Mouse (Mus musculus): ENCODE measurements around the gene Ret. TPM values are rescaled to one million over a fixed set of nuclear protein-coding genes. Genes with fewer than 3 reads are reported as not detected.

Gene Ret
- 12.0 and 13.5 TPM in 2 replicates for polyA plus RNA-seq (2015; fragmentation: Nextera tagmentation; extraction: Ambion mirVana)

GRCm38 (mm10) chr6:118197440-118197975, at the start of gene Ret:
TSS of gene Ret (minus strand) at chr6:118197718.
- peak within 1 kb of the TSS; percentile 99 for H3K4me2 ChIP-seq (replicated peaks; ENCODE audit: low read depth)
- peak within 1 kb of the TSS; percentile 54; the same call in 1 of the 2 replicates for H3K27ac ChIP-seq (ENCODE audit: low read depth, low read length)
- peak within 1 kb of the TSS; percentile 37; the same call in 1 of the 2 replicates for H3K9ac ChIP-seq (ENCODE audit: low read depth, low read length)
- 1% methylated on average over 26 of the region's 26 CpGs for WGBS
- H3K36me3 ChIP-seq (ENCODE audit: control insufficient read depth, insufficient read depth), result no peaks in the 10 kb centered on the region
- ATAC-seq, result no peak
- no peak for TF ChIP-seq CTCF (IDR thresholded peaks at IDR 0.05; ENCODE audit: low read depth)
- peak within 1 kb of the TSS; percentile 65 for H3K4me3 ChIP-seq (ENCODE audit: low read depth, low read length)
- H3K9me3 ChIP-seq (ENCODE audit: control insufficient read depth), result no peaks in the 10 kb centered on the region
- H3K27me3 ChIP-seq (replicated peaks; ENCODE audit: control insufficient read depth, insufficient read depth, low read length), result peaks cover 25% of the 10 kb centered on the region; the same call in 1 of the 2 replicates
- H3K4me1 ChIP-seq (replicated peaks; ENCODE audit: control insufficient read depth, insufficient read depth, low read length), result peaks cover 7% of the 10 kb centered on the region; the same call in 1 of the 2 replicates

GRCm38 (mm10) chr6:118247161-118247560, 49.6 kb upstream of the Ret start:
- TF ChIP-seq CTCF (IDR thresholded peaks at IDR 0.05; ENCODE audit: low read depth), result no peak
- Histone ChIP-seq H3K9ac (ENCODE audit: low read depth, low read length) (no peak overlapping the region), H3K9me3 (ENCODE audit: control insufficient read depth) (no peaks in the 10 kb centered on the region), H3K27ac (ENCODE audit: low read depth, low read length) (no peak overlapping the region), H3K4me3 (ENCODE audit: low read depth, low read length) (no peak overlapping the region), H3K27me3 (replicated peaks; ENCODE audit: control insufficient read depth, insufficient read depth, low read length) (no peaks in the 10 kb centered on the region), H3K4me2 (replicated peaks; ENCODE audit: low read depth) (no peak overlapping the region), H3K4me1 (replicated peaks; ENCODE audit: control insufficient read depth, insufficient read depth, low read length) (no peaks in the 10 kb centered on the region), H3K36me3 (ENCODE audit: control insufficient read depth, insufficient read depth) (no peaks in the 10 kb centered on the region)
- ATAC-seq, result no peak
- WGBS, result 81% methylated on average over 6 of the region's 6 CpGs

GRCm38 (mm10) chr6:118244106-118244505, 46.6 kb upstream of the Ret start:
- Histone ChIP-seq H3K9ac (ENCODE audit: low read depth, low read length) (no peak overlapping the region), H3K27me3 (replicated peaks; ENCODE audit: control insufficient read depth, insufficient read depth, low read length) (no peaks in the 10 kb centered on the region), H3K9me3 (ENCODE audit: control insufficient read depth) (no peaks in the 10 kb centered on the region), H3K4me1 (replicated peaks; ENCODE audit: control insufficient read depth, insufficient read depth, low read length) (no peaks in the 10 kb centered on the region), H3K36me3 (ENCODE audit: control insufficient read depth, insufficient read depth) (no peaks in the 10 kb centered on the region), H3K4me3 (ENCODE audit: low read depth, low read length) (no peak overlapping the region), H3K4me2 (replicated peaks; ENCODE audit: low read depth) (no peak overlapping the region), H3K27ac (ENCODE audit: low read depth, low read length) (no peak overlapping the region)
- TF ChIP-seq CTCF (IDR thresholded peaks at IDR 0.05; ENCODE audit: low read depth), result no peak
- WGBS, result 79% methylated on average over 7 of the region's 7 CpGs
- ATAC-seq, result no peak

- H3K27me3 ChIP-seq (replicated peaks; ENCODE audit: control insufficient read depth, insufficient read depth, low read length), result no peaks in the 10 kb centered on the region
- 85% methylated on average over 5 of the region's 5 CpGs for WGBS
- H3K9ac ChIP-seq (ENCODE audit: low read depth, low read length), result no peak overlapping the region
- no peak overlapping the region for H3K4me3 ChIP-seq (ENCODE audit: low read depth, low read length)
- H3K4me2 ChIP-seq (replicated peaks; ENCODE audit: low read depth), result no peak overlapping the region
- no peaks in the 10 kb centered on the region for H3K36me3 ChIP-seq (ENCODE audit: control insufficient read depth, insufficient read depth)
- H3K27ac ChIP-seq (ENCODE audit: low read depth, low read length), result no peak overlapping the region
- no peaks in the 10 kb centered on the region for H3K4me1 ChIP-seq (replicated peaks; ENCODE audit: control insufficient read depth, insufficient read depth, low read length)
- no peak for ATAC-seq
- no peak for TF ChIP-seq CTCF (IDR thresholded peaks at IDR 0.05; ENCODE audit: low read depth)
- no peaks in the 10 kb centered on the region for H3K9me3 ChIP-seq (ENCODE audit: control insufficient read depth)
Observed at GRCm38 (mm10) chr6:118242941-118243340, 45.4 kb upstream of the Ret start.

- no peak overlapping the region for H3K27ac ChIP-seq (ENCODE audit: low read depth, low read length)
- no peak overlapping the region for H3K4me2 ChIP-seq (replicated peaks; ENCODE audit: low read depth)
- H3K9me3 ChIP-seq (ENCODE audit: control insufficient read depth), result no peaks in the 10 kb centered on the region
- WGBS, result 39% methylated on average over 3 of the region's 3 CpGs
- no peak for ATAC-seq
- H3K4me3 ChIP-seq (ENCODE audit: low read depth, low read length), result no peak overlapping the region
- no peak for TF ChIP-seq CTCF (IDR thresholded peaks at IDR 0.05; ENCODE audit: low read depth)
- H3K36me3 ChIP-seq (ENCODE audit: control insufficient read depth, insufficient read depth), result no peaks in the 10 kb centered on the region
- no peak overlapping the region for H3K9ac ChIP-seq (ENCODE audit: low read depth, low read length)
- no peaks in the 10 kb centered on the region for H3K4me1 ChIP-seq (replicated peaks; ENCODE audit: control insufficient read depth, insufficient read depth, low read length)
- no peaks in the 10 kb centered on the region for H3K27me3 ChIP-seq (replicated peaks; ENCODE audit: control insufficient read depth, insufficient read depth, low read length)
Observed at GRCm38 (mm10) chr6:118226072-118226471, 28.6 kb upstream of the Ret start.

GRCm38 (mm10) chr6:118222471-118222870, 25.0 kb upstream of the Ret start:
- Histone ChIP-seq H3K4me1 (replicated peaks; ENCODE audit: control insufficient read depth, insufficient read depth, low read length) (no peaks in the 10 kb centered on the region), H3K27ac (ENCODE audit: low read depth, low read length) (no peak overlapping the region), H3K4me2 (replicated peaks; ENCODE audit: low read depth) (no peak overlapping the region), H3K4me3 (ENCODE audit: low read depth, low read length) (no peak overlapping the region), H3K27me3 (replicated peaks; ENCODE audit: control insufficient read depth, insufficient read depth, low read length) (no peaks in the 10 kb centered on the region), H3K36me3 (ENCODE audit: control insufficient read depth, insufficient read depth) (no peaks in the 10 kb centered on the region), H3K9me3 (ENCODE audit: control insufficient read depth) (no peaks in the 10 kb centered on the region), H3K9ac (ENCODE audit: low read depth, low read length) (no peak overlapping the region)
- WGBS, result 70% methylated on average over 2 of the region's 2 CpGs
- ATAC-seq, result no peak
- TF ChIP-seq CTCF (IDR thresholded peaks at IDR 0.05; ENCODE audit: low read depth), result no peak
